Mouse (Mus musculus) heart, postnatal 36 days (tissue): ENCODE data around the gene Sgf29. TPM values are rescaled to one million over a fixed set of nuclear protein-coding genes. Genes with fewer than 3 reads are reported as not detected.
"Not testable (repeated sequence)": the region's sequence is repeated elsewhere in the genome, so short reads cannot be mapped to it uniquely, and the experiment has no call there.

ENCODE experiments used
- DNase-seq, 2 experiments: peaks; one replicate each; pipeline ENCODE4 v3.0.0; 2021 to 2022
- intact Hi-C: fragments of 180-260 bp; cut with DNase I; formaldehyde crosslinking; loops from one replicate; pipeline ENCODE4 v1.15.1; 2025
- total RNA-seq, 2 experiments: library from RNA; stranded (reverse); gene quantifications; 2 replicates each; pipeline ENCODE4 v1.2.3; 2021

Gene Sgf29
- total RNA-seq, 2 experiments from 2014 or later = 21.8 to 25.2 TPM

- intact Hi-C loops = loop anchor here (2.0 to 5.0 kb wide), 3 partner anchors 48 to 155 kb away; no protein-coding TSS in a partner anchor
- peak in 1 of 2 experiments; percentile 37 for DNase-seq
Measured at GRCm38 (mm10) chr7:126636733-126637520, 12.2 kb upstream of the Sgf29 start.

DNA sequence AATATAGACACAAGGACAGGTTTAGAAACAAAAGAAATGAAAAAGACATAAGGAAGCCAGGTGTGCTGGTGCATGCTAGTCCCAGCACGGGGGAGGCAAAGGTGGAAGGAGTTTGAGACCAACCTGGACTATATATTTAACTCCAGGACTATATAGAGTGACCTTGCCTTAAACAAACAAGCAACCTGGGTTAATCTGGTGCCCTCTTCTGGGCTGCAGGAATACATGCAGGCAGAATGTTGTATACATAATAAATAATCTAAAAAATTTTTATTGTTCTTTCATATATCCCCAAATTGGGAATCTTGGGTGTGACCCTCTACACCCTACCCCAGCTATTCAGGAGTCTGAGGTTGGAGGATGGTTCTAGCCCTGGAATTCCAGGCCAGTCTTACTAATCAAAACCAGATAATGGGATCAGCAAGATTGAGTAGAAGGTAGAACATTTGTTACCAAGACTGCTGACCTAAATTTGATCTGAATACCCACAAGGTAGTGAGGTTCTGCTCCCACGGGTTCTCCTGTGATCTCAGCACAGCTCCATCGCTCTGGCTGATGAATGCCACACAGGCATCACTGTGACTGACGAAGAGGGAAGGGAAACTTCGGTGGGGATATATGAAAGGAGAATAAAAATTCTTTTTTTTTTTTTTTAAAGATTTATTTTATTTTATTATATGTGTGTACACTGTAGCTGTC, 6.4 kb upstream of the Sgf29 start:
- intact Hi-C loops = no loop called here
- DNase-seq = no peak

GRCm38 (mm10) chr7:126643244-126643617, 5.9 kb upstream of the Sgf29 start:
- DNase-seq = peak; percentile 48 to 52
- intact Hi-C loops = not testable (repeated sequence)

GRCm38 (mm10) chr7:126644345-126644744, 4.8 kb upstream of the Sgf29 start:
- intact Hi-C loops = loop anchor here (1.0 kb wide), 1 partner anchor 51 kb away; the partner anchor contains the start of genes Bola2 and Slx1b
- DNase-seq = no peak

DNA sequence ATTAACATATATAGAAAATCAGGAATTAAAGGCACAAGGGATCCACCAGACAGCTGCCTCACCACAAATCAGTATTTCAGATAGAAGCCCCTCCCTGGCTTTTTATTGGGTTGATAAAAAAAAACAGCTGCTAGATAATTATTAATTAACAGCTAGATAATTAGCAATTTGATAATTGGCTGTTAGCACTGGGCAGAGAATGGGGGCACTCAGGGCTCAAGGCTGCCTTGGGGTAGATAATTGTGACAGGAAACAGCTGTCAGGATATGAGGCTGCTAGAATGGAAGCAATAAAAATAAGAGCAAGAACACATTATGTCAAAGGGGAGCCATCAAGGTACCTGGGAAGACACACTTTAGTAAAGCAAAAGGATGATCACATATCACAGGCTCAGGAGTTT, 4.2 kb upstream of the Sgf29 start:
- intact Hi-C loops = loop anchor here (1.0 to 5.0 kb wide), 2 partner anchors 50 to 112 kb away; partner anchors contain the start of genes Bola2, Mapk3 and Slx1b
- DNase-seq = no peak

- DNase-seq = no peak
- intact Hi-C loops = loop anchor here (5.0 kb wide), 1 partner anchor 112 kb away; the partner anchor contains the start of gene Mapk3
Measured at GRCm38 (mm10) chr7:126645708-126646107, 3.4 kb upstream of the Sgf29 start.

GRCm38 (mm10) chr7:126648486-126648885, 623 bp upstream of the Sgf29 start:
- intact Hi-C loops = loop anchor here (5.0 kb wide), 1 partner anchor 109 kb away; the partner anchor contains the start of gene Mapk3
- no peak for DNase-seq

DNA sequence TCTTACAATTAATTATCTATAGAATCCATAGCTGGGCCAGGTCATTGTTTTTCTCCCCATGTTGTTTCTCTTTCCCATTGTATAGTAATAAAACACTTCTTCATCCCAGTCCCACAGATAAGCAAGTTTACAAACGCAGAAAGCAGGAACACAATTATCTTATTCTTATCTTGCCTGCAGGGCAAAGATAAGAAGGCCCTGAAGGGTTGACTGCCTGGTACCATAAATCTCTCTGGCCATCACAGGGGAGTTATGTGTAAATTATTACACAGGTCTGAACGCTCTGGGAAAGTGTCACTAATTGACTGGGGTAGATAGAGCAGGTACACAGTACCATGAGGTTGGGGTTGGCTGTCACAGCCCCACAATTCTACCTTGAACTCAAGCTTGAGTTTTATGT, 1.7 kb downstream of the Sgf29 start:
- DNase-seq = no peak
- intact Hi-C loops = no loop called here

DNA sequence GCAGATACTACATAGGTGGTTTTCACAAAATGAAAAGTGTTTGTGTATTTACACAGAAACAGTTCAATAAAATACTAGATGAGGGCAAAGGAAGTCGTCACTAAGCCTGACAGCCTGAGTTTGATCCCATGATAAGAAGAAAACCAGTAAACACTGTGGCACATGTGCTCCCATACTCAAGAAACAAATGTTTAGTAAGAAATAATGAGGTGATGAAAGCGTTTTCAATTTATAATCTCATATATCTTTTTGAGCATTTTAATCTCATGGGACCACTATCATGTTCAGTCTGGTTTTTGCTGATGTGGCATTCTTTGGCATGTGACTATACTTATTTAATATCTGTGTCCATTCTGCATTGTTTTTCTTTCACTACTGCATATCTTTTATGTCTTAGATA, 4.9 kb downstream of the Sgf29 start:
- DNase-seq = no peak
- intact Hi-C loops = no loop called here

DNA sequence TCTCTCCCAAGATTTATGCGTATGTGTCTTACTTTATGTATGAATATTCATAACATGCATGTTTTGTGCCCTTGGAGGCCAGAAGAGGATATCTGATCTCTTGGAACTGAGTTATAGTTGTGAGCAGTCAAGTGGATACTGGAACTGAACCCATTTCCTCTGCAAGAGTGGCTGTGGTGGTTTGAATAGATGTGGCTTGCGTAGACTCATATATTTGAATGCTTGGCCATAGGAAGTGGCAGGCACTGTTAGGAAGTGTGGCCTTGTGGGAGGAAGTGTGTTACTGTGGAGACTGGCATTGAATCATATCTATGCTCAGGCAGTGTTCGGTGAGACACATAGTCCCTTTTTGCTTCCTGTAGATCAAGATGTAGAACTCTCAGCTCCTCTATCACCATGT, 6.6 kb downstream of the Sgf29 start:
- DNase-seq = no peak
- intact Hi-C loops = no loop called here

DNA sequence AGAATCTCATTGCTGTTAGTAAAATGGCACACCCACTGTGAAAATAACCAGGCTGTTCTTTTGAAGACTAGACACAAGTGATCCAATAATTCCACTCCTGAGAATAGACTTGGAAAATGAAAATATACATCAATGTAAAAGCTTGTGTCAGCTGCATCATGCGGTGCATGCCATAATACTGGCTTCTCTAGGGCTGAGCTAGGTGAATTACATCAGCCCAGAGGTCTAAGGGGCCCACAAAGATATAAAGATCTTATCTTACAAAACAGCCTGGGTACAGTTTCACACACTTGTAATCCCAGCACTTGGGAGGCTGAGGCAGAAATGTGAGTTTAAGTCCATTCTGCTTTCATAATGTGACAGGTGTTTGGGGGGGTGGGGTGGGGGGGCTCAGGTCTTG, 8.4 kb downstream of the Sgf29 start:
- no peak for DNase-seq
- intact Hi-C loops = no loop called here

DNA sequence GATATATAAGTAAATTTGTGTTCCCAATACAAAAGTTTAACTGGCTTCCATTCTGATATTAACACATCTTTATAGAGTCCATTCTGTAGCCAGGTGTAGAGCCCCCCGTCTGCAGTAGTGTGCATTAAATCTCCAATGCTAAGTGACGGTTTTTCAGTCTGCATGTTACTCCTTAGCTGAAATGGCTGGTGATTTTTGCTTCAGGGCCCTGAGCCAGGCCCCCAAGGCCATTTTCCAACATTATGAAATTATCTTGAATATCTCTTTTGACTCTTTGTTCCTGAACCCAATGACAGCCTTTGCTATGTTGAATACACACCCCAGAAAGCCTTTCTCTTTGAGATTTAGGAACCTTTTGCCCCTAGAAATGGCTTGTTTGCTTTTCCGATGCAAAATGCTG, 10.7 kb downstream of the Sgf29 start:
- intact Hi-C loops = no loop called here
- DNase-seq = no peak

- intact Hi-C loops = no loop called here
- DNase-seq = no peak
Measured at GRCm38 (mm10) chr7:126663646-126664045, 14.5 kb downstream of the Sgf29 start.

DNA sequence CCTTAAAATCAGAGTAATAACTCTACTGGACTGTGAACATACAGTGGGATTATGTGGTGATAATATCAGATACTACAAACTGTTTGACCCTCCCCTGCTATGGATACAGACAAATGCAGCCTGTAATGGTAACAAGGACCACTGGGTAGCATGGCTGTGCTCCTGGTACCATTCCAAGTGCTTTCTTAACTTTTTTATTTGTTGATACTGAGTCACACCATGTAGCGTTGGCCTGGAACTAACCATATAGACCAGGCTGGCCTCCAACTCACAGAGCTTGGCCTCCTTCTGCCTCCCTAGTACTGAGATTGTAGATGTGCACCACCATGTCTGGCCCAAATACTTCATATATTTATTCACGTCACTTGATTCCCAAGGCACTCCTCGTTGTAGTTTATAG, 16.2 kb downstream of the Sgf29 start:
- intact Hi-C loops = no loop called here
- DNase-seq = peak in 1 of 2 experiments; percentile 32

- DNase-seq = no peak
- intact Hi-C loops = no loop called here
Measured at GRCm38 (mm10) chr7:126667495-126668090, 18.5 kb downstream of the Sgf29 start.

- DNase-seq = no peak
- intact Hi-C loops = no loop called here
Measured at GRCm38 (mm10) chr7:126668452-126668851, 19.3 kb downstream of the Sgf29 start.

- intact Hi-C loops = no loop called here
- no peak for DNase-seq
Measured at GRCm38 (mm10) chr7:126670152-126670551, 21.0 kb downstream of the Sgf29 start.

- intact Hi-C loops = no loop called here
- no peak for DNase-seq
Measured at GRCm38 (mm10) chr7:126672111-126672510, 23.0 kb downstream of the Sgf29 start.

DNA sequence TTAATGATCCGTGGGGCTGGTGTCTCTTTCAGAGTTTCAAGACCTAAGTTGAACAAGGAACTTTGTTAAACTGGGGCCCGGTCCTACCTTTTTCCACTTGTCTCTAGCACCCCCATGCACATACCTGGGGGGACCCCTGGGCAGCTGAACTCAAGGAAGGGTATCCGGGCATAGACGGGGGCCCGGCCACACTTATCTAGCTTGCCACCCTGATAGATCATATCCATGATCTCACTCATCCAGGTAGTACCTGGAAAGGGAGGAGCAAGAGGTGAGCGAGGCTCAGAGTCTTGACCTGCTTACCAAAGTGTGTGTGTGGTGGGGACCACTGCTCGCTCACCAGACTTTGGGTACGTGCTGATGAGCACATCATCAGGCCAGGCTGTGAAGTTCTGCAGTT, 26.0 kb downstream of the Sgf29 start:
- intact Hi-C loops = no loop called here
- no peak for DNase-seq

- peak; percentile 72 to 80 for DNase-seq
- intact Hi-C loops = no loop called here
Measured at GRCm38 (mm10) chr7:126676207-126676606, 27.1 kb downstream of the Sgf29 start, which contains the start of gene Sult1a1. Sult1a1 (minus strand) TSS chr7:126676432.

GRCm38 (mm10) chr7:126676631-126677220, 27.6 kb downstream of the Sgf29 start:
- DNase-seq = no peak
- intact Hi-C loops = no loop called here
